Mouse (Mus musculus): ENCODE measurements around the gene Gm13083.
"Not testable (repeated sequence)": the region's sequence is repeated elsewhere in the genome, so short reads cannot be mapped to it uniquely, and the experiment has no call there.

The Gm13083 gene

DNA sequence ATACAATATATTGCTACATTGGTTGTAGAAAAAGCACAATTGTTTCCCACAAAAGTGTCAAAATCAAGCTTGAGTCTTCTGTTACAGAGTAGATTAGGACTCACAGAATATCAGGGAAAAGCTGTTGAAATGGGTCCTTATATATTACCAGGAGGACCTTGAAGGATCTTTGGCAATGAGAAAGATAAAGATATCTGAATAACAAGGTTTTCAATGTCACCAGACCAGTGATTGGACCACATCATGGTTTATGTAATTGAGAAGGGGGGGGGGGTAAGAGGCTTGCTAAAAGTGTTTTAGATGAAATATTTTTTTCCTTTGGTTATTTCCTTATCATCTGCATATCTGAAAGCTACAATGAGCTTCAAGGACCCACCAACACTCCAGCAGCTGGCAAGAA lies at the start of gene Gm13083:
Gene Gm13083, plus strand, starts transcription at position 301 of the 400 bp plus-strand sequence.
- in situ Hi-C loops (cut with MseI, MboI), result loop anchor here in 1 of 2 experiments (5.0 kb wide), 1 partner anchor 278 kb away; no protein-coding TSS in a partner anchor

DNA sequence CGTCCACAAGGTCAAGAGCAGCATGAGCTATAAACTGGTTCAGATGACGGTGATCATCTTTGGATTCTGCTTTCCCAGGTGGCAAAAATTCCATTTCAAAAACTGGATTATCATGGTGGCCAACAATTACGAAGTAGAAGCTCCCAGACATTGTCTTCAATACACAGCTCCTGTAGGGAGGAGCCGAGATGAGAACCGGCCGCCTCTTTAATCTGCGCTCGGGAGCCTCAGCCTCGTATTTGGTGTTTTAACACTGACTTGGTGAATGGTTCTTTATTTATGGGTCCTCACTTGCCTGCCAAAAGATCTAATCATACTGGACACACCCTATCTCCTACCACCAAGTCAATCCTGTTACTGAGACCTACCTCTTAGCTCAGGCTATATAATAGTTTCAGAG lies 2.9 kb upstream of the Gm13083 start:
- in situ Hi-C loops (cut with MseI, MboI), result not testable (repeated sequence)

- in situ Hi-C loops (cut with MseI, MboI), result loop anchor here in 1 of 2 experiments (5.0 kb wide), 1 partner anchor 274 kb away; no protein-coding TSS in a partner anchor
Observed at GRCm38 (mm10) chr4:143618101-143618500, 3.3 kb downstream of the Gm13083 start.

- in situ Hi-C loops (cut with MseI, MboI), result not testable (repeated sequence)
Observed at GRCm38 (mm10) chr4:143657146-143657545, 42.3 kb downstream of the Gm13083 start, which contains the start of gene Gm13088. TSS of gene Gm13088 (minus strand) at chr4:143657246.
